Mouse (Mus musculus) lung, adult 2 months (tissue): ENCODE measurements around the gene Prkar2b.

Source experiments
- CTCF ChIP-seq: fragments of 200-500 bp; IDR thresholded peaks from 2 replicates; pipeline ENCODE4 v1.5.1; 2011; ENCODE audit warnings: mild to moderate bottlenecking, low read length, control low read depth; ENCODE audit not compliant: insufficient read depth
- POLR2A ChIP-seq: fragments of 200-500 bp; IDR thresholded peaks from 2 replicates; pipeline ENCODE4 v1.6.1; 2011; ENCODE audit warnings: low read depth, mild to moderate bottlenecking, control low read depth, low read length, borderline replicate concordance; ENCODE audit errors: extremely low read depth

DNA sequence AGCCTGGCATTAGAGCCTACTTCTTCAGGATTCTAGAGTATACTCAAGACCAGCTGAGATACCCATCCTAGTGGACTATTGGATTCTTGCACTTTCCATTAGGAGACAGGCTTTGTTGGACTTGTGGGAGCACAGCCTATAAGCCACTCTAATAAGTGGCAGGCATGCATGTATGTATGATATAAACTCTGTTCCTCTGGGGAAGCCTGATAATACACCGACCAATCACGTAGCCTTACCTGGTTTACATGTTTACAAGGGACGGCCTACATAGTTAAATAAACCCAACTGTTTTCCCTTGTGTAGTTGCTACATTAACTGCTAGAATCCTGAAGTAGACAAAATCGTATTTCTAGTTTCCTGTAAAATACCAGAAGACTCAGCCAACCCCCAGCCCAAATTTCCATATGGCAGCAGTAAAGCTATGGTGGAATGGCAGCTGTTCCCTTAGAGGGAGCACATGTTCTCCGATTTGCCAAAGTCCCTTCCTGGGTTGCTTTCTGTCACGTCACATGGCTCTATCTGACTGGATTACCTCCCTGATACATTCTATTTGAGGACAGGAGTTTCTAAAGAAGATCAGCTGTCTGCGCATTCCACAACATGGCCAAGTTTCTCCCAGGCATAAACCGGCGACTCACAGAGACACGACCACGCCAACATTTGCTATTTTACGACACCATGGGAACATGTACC is 95.4 kb downstream of the Prkar2b start:
- TF ChIP-seq CTCF: no peak
- no peak for TF ChIP-seq POLR2A
